In the genomic region with DNA sequence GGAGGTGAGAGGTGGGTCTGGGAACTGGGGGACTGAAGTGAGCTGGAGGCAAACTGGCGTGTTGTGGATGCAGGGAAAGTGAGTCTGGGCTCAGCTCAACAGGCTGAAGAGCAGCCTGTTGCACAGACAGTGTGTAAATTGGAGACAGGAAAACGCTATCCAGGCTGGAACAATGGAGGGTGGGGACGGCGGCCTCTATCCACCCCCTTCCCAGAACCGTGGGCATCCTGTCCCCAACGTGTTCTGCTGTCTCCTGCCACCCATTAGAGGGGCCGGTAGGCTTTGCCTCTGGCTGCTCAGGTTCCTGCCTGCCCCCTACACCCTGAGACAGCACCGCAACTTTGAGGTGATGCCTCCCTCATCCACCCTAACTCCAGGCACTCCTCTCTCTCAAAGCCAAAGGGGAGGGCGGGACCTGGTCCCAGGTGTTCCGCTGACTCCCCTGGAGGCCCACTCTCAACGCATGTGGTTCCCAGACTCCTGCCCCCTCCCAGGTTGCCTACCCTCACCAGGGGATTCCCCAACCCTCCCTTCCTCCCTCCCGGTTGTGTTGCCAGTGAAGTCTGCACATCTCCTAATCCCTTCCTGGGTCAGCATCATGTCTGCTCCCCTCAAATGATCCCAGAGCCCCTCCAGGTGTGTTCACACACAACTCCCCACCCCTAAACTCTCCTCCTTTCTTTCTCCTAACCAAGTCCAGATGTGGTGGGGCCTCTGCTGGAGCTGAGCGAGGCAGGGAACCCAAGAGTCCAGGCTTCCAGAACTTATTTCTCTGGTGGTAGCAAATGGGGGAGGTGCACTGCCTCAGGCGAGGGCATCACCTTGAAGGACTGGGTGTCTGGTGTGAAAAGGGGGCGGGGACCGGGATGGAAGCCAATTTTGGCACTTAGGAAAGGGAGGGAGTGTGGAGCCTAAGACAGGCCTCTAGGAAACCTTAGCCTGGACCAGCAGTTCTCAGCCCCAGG, we compare ENCODE assay signal across 9 mouse cellular contexts. TPM values are rescaled to one million over a fixed set of nuclear protein-coding genes. Genes with fewer than 3 reads are reported as not detected.
DNase-seq lines count a peak whose midpoint lies in the region; ATAC-seq and TF ChIP-seq lines count a peak whose summit lies in the region.
"Had no signal": no experiment of that assay in that cellular context is flagged by ENCODE, and none has a peak within 500 bp of the region (broad histone marks: within the 10 kb centered on the region; RNA-seq: fewer than 3 reads in every experiment).

No protein-coding gene starts in this region.

- WGBS in kidney, adult 2 months: 24% methylated on average over 16 of the region's 16 CpGs
- 5% methylated on average over 16 of the region's 16 CpGs for WGBS in lung, embryonic 16.5 days

- peaks cover 17% of the 10 kb centered on the region; the same call in 1 of the 2 replicates for H3K4me1 ChIP-seq in kidney, adult 2 months (ENCODE audit: control insufficient read depth, insufficient read depth, low read length)
- H3K4me1 ChIP-seq in lung, embryonic 16.5 days (replicated peaks; ENCODE audit: control insufficient read depth, insufficient read depth, low read length): peaks cover 36% of the 10 kb centered on the region

- no peaks in the 10 kb centered on the region for H3K9me3 ChIP-seq in lung, embryonic 16.5 days (ENCODE audit: control insufficient read depth, low read length)
- H3K9me3 ChIP-seq: megakaryocyte, embryonic 14.5 days had no signal

- ATAC-seq in lung, embryonic 16.5 days (ENCODE audit: low read depth): no peak

- H3K9ac ChIP-seq in lung, embryonic 16.5 days (ENCODE audit: low read length): peak overlapping the region; percentile 99

- H3K36me3 ChIP-seq in kidney, adult 2 months (ENCODE audit: control insufficient read depth, insufficient read depth, low read length): 0 out of 2 replicates have a peak, but pooled peaks cover 1% of the 10 kb centered on the region
- H3K36me3 ChIP-seq in lung, embryonic 16.5 days (ENCODE audit: control insufficient read depth, insufficient read depth, low read length): peaks cover 27% of the 10 kb centered on the region

- no peaks in the 10 kb centered on the region for H3K27me3 ChIP-seq in kidney, adult 2 months (replicated peaks; ENCODE audit: control insufficient read depth, insufficient read depth, low read length)
- no peaks in the 10 kb centered on the region for H3K27me3 ChIP-seq in lung, embryonic 16.5 days (ENCODE audit: control insufficient read depth, insufficient read depth, low read depth, low read length)

- H3K4me3 ChIP-seq in kidney, adult 2 months (ENCODE audit: insufficient read depth, low read depth, low read length): peak overlapping the region; percentile 70
- peak overlapping the region; percentile 90 for H3K4me3 ChIP-seq in lung, embryonic 16.5 days (ENCODE audit: low read length)
- H3K4me3 ChIP-seq: megakaryocyte, embryonic 14.5 days had no signal

- intact Hi-C loops in left cerebral cortex, postnatal 4 days (cut with DNase I): loop anchor here (10.0 kb wide), 1 partner anchor 393 kb away; a partner anchor contains a TSS
- intact Hi-C loops in left cerebral cortex, postnatal 36 days (cut with DNase I): no loop called here

- peak; percentile 44 for TF ChIP-seq POLR2A in kidney, adult 2 months (IDR thresholded peaks at IDR 0.05; ENCODE audit: low read depth, low read length)

- no peak for TF ChIP-seq CTCF in kidney, adult 2 months (conservative IDR thresholded peaks at IDR 0.05; ENCODE audit: insufficient read depth, insufficient read length, low read depth, low read length)

- peak overlapping the region; percentile 62 for H3K4me2 ChIP-seq in lung, embryonic 16.5 days (ENCODE audit: low read depth, low read length)

- DNase-seq in left cerebral cortex, postnatal 4 days: peak; percentile 21
- DNase-seq in left cerebral cortex, postnatal 36 days (ENCODE audit: low spot score in 2 of 2): no peak
- DNase-seq in heart, adult 8-10 months (ENCODE audit: low spot score): peak; percentile 75
- DNase-seq in kidney, adult 2 months: peak; percentile 83
- no peak for DNase-seq in right cerebral cortex, adult 18-20 months
- DNase-seq in right cerebral cortex, adult 2 months (ENCODE audit: low spot score in 2 of 2): no peak
- no peak for DNase-seq in B cell, adult 2 months

- peak overlapping the region; percentile 72 for H3K27ac ChIP-seq in kidney, adult 2 months (ENCODE audit: insufficient read depth, low read depth, low read length)
- peak overlapping the region; percentile 99 for H3K27ac ChIP-seq in lung, embryonic 16.5 days (ENCODE audit: low read length)

RNA-seq across cellular contexts. Expression of a gene that starts 2.4 kb away (rescaled TPM):
- 10 to 100 TPM in 1 of 2 experiments, 1 to 10 TPM in 1; 9.4 to 10.2 TPM for total RNA-seq in left cerebral cortex, postnatal 4 days (2021)
- total RNA-seq in left cerebral cortex, postnatal 36 days (2021): 1 to 10 TPM; 5.3 to 6.1 TPM
- total RNA-seq in heart, adult 8-10 months (2022): 10 to 100 TPM; 43.7 to 47.3 (median 46.3) TPM
- 49.1 and 53.3 TPM in 2 replicates for polyA plus RNA-seq in kidney, adult 2 months (2012; rRNA removed)
- 50.7 and 56.9 TPM in 2 replicates for polyA plus RNA-seq in lung, embryonic 16.5 days (2015; fragmentation: Nextera tagmentation; extraction: Ambion mirVana)

RNA-seq across cellular contexts. Expression of a gene that starts 18.9 kb away (rescaled TPM):
- 10 to 100 TPM; 28.8 to 31.5 TPM for total RNA-seq in left cerebral cortex, postnatal 4 days (2021)
- 10 to 100 TPM; 21.1 to 25.2 TPM for total RNA-seq in left cerebral cortex, postnatal 36 days (2021)
- 1 to 10 TPM; 1.3 to 2.1 (median 2.0) TPM for total RNA-seq in heart, adult 8-10 months (2022)
- 21.6 and 25.9 TPM in 2 replicates for polyA plus RNA-seq in kidney, adult 2 months (2012; rRNA removed)
- 11.6 and 12.5 TPM in 2 replicates for polyA plus RNA-seq in lung, embryonic 16.5 days (2015; fragmentation: Nextera tagmentation; extraction: Ambion mirVana)

RNA-seq across cellular contexts. Expression of a gene that starts 38.1 kb away (rescaled TPM):
- 1 to 10 TPM; 7.1 to 8.0 TPM for total RNA-seq in left cerebral cortex, postnatal 4 days (2021)
- 1 to 10 TPM; 3.5 to 5.1 TPM for total RNA-seq in left cerebral cortex, postnatal 36 days (2021)
- 10 to 100 TPM; 11.5 to 13.2 (median 12.4) TPM for total RNA-seq in heart, adult 8-10 months (2022)
- polyA plus RNA-seq in kidney, adult 2 months (2012; rRNA removed): 53.2 and 60.2 TPM in 2 replicates
- polyA plus RNA-seq in lung, embryonic 16.5 days (2015; fragmentation: Nextera tagmentation; extraction: Ambion mirVana): 90.5 and 94.0 TPM in 2 replicates

RNA-seq across cellular contexts. Expression of a gene that starts 44.8 kb away (rescaled TPM):
- 100 to 1,000 TPM; 214 to 236 TPM for total RNA-seq in left cerebral cortex, postnatal 4 days (2021)
- total RNA-seq in left cerebral cortex, postnatal 36 days (2021): 100 to 1,000 TPM; 132 to 230 TPM
- total RNA-seq in heart, adult 8-10 months (2022): 10 to 100 TPM; 54.4 to 62.6 (median 60.3) TPM
- 83.0 and 86.9 TPM in 2 replicates for polyA plus RNA-seq in kidney, adult 2 months (2012; rRNA removed)
- polyA plus RNA-seq in lung, embryonic 16.5 days (2015; fragmentation: Nextera tagmentation; extraction: Ambion mirVana): 141 and 144 TPM in 2 replicates

RNA-seq across cellular contexts. Expression of a gene that starts 57.9 kb away (rescaled TPM):
- total RNA-seq in left cerebral cortex, postnatal 4 days (2021): 10 to 100 TPM; 17.3 to 21.8 TPM
- 10 to 100 TPM; 11.4 to 15.0 TPM for total RNA-seq in left cerebral cortex, postnatal 36 days (2021)
- total RNA-seq in heart, adult 8-10 months (2022): 10 to 100 TPM in 2 of 4 experiments, 1 to 10 TPM in 2; 7.7 to 10.4 (median 9.7) TPM
- polyA plus RNA-seq in kidney, adult 2 months (2012; rRNA removed): 17.3 and 18.4 TPM in 2 replicates
- 5.1 and 5.6 TPM in 2 replicates for polyA plus RNA-seq in lung, embryonic 16.5 days (2015; fragmentation: Nextera tagmentation; extraction: Ambion mirVana)

Comparison
In these comparisons a context has a peak if more than half of its experiments do, and no peak if none do; other contexts are left out.
1. DNase-seq: peak in left cerebral cortex, postnatal 4 days (single experiment), heart, adult 8-10 months (single experiment) and kidney, adult 2 months (single experiment); none in left cerebral cortex, postnatal 36 days (0 of 2), right cerebral cortex, adult 18-20 months (single experiment), right cerebral cortex, adult 2 months (0 of 2) and B cell, adult 2 months (0 of 2).
2. RNA of a gene that starts 18.9 kb away (total RNA-seq): 28.8 to 31.5 TPM in left cerebral cortex, postnatal 4 days and 21.1 to 25.2 TPM in left cerebral cortex, postnatal 36 days; 1.3 to 2.1 TPM in heart, adult 8-10 months; every median in the first group is over 4 times any median in the second.